In the genomic region with DNA sequence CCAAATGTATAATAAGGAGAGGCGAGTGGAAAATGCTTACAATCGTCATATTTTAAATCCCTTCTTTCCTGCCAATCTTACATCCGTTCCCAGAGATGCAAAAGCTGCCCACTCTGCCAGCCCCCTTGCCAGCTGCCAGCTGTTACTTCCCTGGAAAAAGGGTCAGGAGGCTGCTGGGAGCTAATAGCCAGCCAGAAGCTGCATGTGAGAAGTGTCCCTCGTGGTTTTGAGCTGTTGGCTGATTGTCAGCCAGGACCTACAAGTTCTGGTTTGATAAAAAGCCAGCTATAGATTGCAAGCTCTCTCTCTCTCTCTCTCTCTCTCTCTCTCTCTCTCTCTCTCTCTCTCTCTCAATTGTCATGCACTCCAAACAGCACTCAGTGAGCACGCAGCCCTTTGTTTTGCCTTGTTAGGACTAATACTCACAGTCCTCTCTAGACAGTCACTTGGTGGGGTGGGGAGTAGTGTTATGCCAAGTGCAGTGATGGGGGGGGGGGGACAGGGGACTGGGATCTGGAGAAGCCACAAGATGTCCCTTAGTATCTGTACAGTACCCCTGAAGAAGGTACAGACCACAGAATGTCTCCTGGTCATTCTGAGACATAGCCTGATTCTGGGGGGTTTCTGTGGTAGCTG, we compare ENCODE assay signal across 11 mouse cellular contexts. TPM values are rescaled to one million over a fixed set of nuclear protein-coding genes. Genes with fewer than 3 reads are reported as not detected.
A peak's percentile ranks its signal among the peaks of the same experiment; 100 is the strongest.
DNase-seq lines count a peak whose midpoint lies in the region; ATAC-seq lines count a peak whose summit lies in the region.
"Had no signal": no experiment of that assay in that cellular context is flagged by ENCODE, and none has a peak within 500 bp of the region (broad histone marks: within the 10 kb centered on the region; RNA-seq: fewer than 3 reads in every experiment).

No protein-coding gene starts in this region.

- H3K27ac ChIP-seq in heart, embryonic 15.5 days = peak overlapping the region; percentile 53
- H3K27ac ChIP-seq in heart, embryonic 11.5 days (ENCODE audit: low read depth, low read length) = no peak overlapping the region
- H3K27ac ChIP-seq in forebrain, embryonic 14.5 days (ENCODE audit: low read depth, low read length) = peak overlapping the region; percentile 72
- no peak overlapping the region for H3K27ac ChIP-seq in midbrain, embryonic 11.5 days (ENCODE audit: low read depth, low read length)

- ATAC-seq in heart, embryonic 15.5 days (replicated peaks; ENCODE audit: insufficient number of reproducible peaks, insufficient read depth, low FRiP score, low read depth) = peak; percentile 51; the same call in 1 of the 2 replicates
- ATAC-seq in heart, embryonic 11.5 days (replicated peaks; ENCODE audit: insufficient number of reproducible peaks, low FRiP score, low TSS enrichment) = no peak
- peak; percentile 60 for ATAC-seq in forebrain, embryonic 14.5 days
- ATAC-seq in midbrain, embryonic 11.5 days (ENCODE audit: low FRiP score) = peak; percentile 28; the same call in 1 of the 2 replicates
- ATAC-seq: activated CD4-positive, CD25-positive, alpha-beta regulatory T cell, adult 4 months had no signal

- no peaks in the 10 kb centered on the region for H3K27me3 ChIP-seq in heart, embryonic 15.5 days
- H3K27me3 ChIP-seq in heart, embryonic 11.5 days (ENCODE audit: control insufficient read depth, insufficient read depth, low read length) = 0 out of 2 replicates have a peak, but pooled peaks cover 3% of the 10 kb centered on the region
- H3K27me3 ChIP-seq in forebrain, embryonic 14.5 days (replicated peaks; ENCODE audit: control insufficient read depth, insufficient read depth, low read length) = no peaks in the 10 kb centered on the region
- H3K27me3 ChIP-seq in midbrain, embryonic 11.5 days (ENCODE audit: control insufficient read depth, insufficient read depth, low read length) = no peaks in the 10 kb centered on the region; the same call in 1 of the 2 replicates

- peaks cover 11% of the 10 kb centered on the region for H3K4me1 ChIP-seq in heart, embryonic 15.5 days (replicated peaks)
- no peaks in the 10 kb centered on the region; the same call in 1 of the 2 replicates for H3K4me1 ChIP-seq in heart, embryonic 11.5 days (ENCODE audit: control insufficient read depth, insufficient read depth, low read length)
- peaks cover 21% of the 10 kb centered on the region for H3K4me1 ChIP-seq in forebrain, embryonic 14.5 days (ENCODE audit: control insufficient read depth, insufficient read depth, low read length)
- H3K4me1 ChIP-seq in midbrain, embryonic 11.5 days (ENCODE audit: control insufficient read depth, insufficient read depth, low read length) = peaks cover 4% of the 10 kb centered on the region

- H3K9me3 ChIP-seq in heart, embryonic 15.5 days (replicated peaks) = no peaks in the 10 kb centered on the region
- H3K9me3 ChIP-seq in heart, embryonic 11.5 days (replicated peaks; ENCODE audit: control insufficient read depth, low read length) = no peaks in the 10 kb centered on the region
- H3K9me3 ChIP-seq in forebrain, embryonic 14.5 days (replicated peaks; ENCODE audit: control insufficient read depth, low read length) = no peaks in the 10 kb centered on the region
- H3K9me3 ChIP-seq in midbrain, embryonic 11.5 days (ENCODE audit: control insufficient read depth, low read length) = no peaks in the 10 kb centered on the region

- peak; percentile 65 for DNase-seq in NIH3T3 (ENCODE audit: low read depth)
- peak; percentile 80 for DNase-seq in forebrain, embryonic 14.5 days (ENCODE audit: low spot score)
- peak; percentile 77 for DNase-seq in midbrain, embryonic 11.5 days (ENCODE audit: low spot score, missing footprints)
- no peak for DNase-seq in spleen, postnatal 14 days (ENCODE audit: low spot score in 2 of 2)
- DNase-seq in cerebellum, adult 9-10 months = no peak
- DNase-seq in layer of hippocampus, postnatal 25 days (ENCODE audit: extremely low spot score in 1 of 2, low spot score in 1 of 2) = no peak
- DNase-seq: gastrocnemius, postnatal 10 days; kidney, adult 2 months had no signal

- H3K4me2 ChIP-seq in heart, embryonic 15.5 days = no peak overlapping the region
- H3K4me2 ChIP-seq in heart, embryonic 11.5 days = no peak overlapping the region
- H3K4me2 ChIP-seq in forebrain, embryonic 14.5 days (ENCODE audit: low read length) = no peak overlapping the region
- no peak overlapping the region for H3K4me2 ChIP-seq in midbrain, embryonic 11.5 days

- no peaks in the 10 kb centered on the region for H3K36me3 ChIP-seq in heart, embryonic 15.5 days
- H3K36me3 ChIP-seq in heart, embryonic 11.5 days (ENCODE audit: control insufficient read depth, insufficient read depth, low read length) = no peaks in the 10 kb centered on the region
- no peaks in the 10 kb centered on the region for H3K36me3 ChIP-seq in forebrain, embryonic 14.5 days (ENCODE audit: control insufficient read depth, insufficient read depth, low read length)
- no peaks in the 10 kb centered on the region for H3K36me3 ChIP-seq in midbrain, embryonic 11.5 days (ENCODE audit: control insufficient read depth, insufficient read depth, low read length)

- 37% methylated on average over 5 of the region's 5 CpGs for WGBS in heart, embryonic 15.5 days
- 55% methylated on average over 5 of the region's 5 CpGs for WGBS in heart, embryonic 11.5 days (ENCODE audit: insufficient replicate concordance)
- 32% methylated on average over 5 of the region's 5 CpGs for WGBS in forebrain, embryonic 14.5 days
- WGBS in midbrain, embryonic 11.5 days = 70% methylated on average over 5 of the region's 5 CpGs

- no peak overlapping the region for H3K4me3 ChIP-seq in heart, embryonic 15.5 days
- no peak overlapping the region for H3K4me3 ChIP-seq in heart, embryonic 11.5 days (ENCODE audit: low read depth, low read length)
- no peak overlapping the region for H3K4me3 ChIP-seq in forebrain, embryonic 14.5 days (ENCODE audit: low read depth, low read length)
- H3K4me3 ChIP-seq in midbrain, embryonic 11.5 days (ENCODE audit: low read depth, low read length) = no peak overlapping the region

- H3K9ac ChIP-seq in heart, embryonic 15.5 days = no peak overlapping the region
- H3K9ac ChIP-seq in heart, embryonic 11.5 days (ENCODE audit: low read depth, low read length) = no peak overlapping the region
- H3K9ac ChIP-seq in forebrain, embryonic 14.5 days (ENCODE audit: low read length) = peak overlapping the region; percentile 40
- H3K9ac ChIP-seq in midbrain, embryonic 11.5 days (ENCODE audit: low read length) = no peak overlapping the region

RNA-seq across cellular contexts. Expression of a gene that starts 25.3 kb away (rescaled TPM):
- 8.6 and 13.7 TPM in 2 replicates for polyA plus RNA-seq in heart, embryonic 15.5 days (2015; fragmentation: Nextera tagmentation; extraction: Ambion mirVana)
- polyA plus RNA-seq in heart, embryonic 11.5 days (2014; fragmentation: Nextera tagmentation; extraction: Ambion mirVana) = 11.6 and 12.9 TPM in 2 replicates
- polyA plus RNA-seq in forebrain, embryonic 14.5 days (2014; fragmentation: Nextera tagmentation; extraction: Ambion mirVana) = 4.8 and 5.7 TPM in 2 replicates
- polyA plus RNA-seq in midbrain, embryonic 11.5 days (2014; fragmentation: Nextera tagmentation; extraction: Ambion mirVana) = 3.9 TPM in 2 replicates
- total RNA-seq in layer of hippocampus, postnatal 25 days (2021) = 1 to 10 TPM; 1.9 to 2.0 TPM

Comparison
In these comparisons a context has a peak if more than half of its experiments do, and no peak if none do; other contexts are left out.
1. H3K27ac ChIP-seq: peak in heart, embryonic 15.5 days (single experiment) and forebrain, embryonic 14.5 days (single experiment); none in heart, embryonic 11.5 days (single experiment) and midbrain, embryonic 11.5 days (single experiment).
2. DNase-seq: peak in NIH3T3 (single experiment), forebrain, embryonic 14.5 days (single experiment) and midbrain, embryonic 11.5 days (single experiment); none in spleen, postnatal 14 days (0 of 2), cerebellum, adult 9-10 months (single experiment) and layer of hippocampus, postnatal 25 days (0 of 2).